Mouse (Mus musculus) embryonic stem cell, embryonic (primary cell): ENCODE data around the gene Cyp17a1.

Source experiments
- CTCF ChIA-PET, 4 experiments: fragments of 300-600 bp in 2 of 4; fragments of 350-600 bp in 2 of 4; sonication (Branson Sonifier 250); formaldehyde crosslinking; loops; one replicate each; lab custom pipeline; 2022; ENCODE audit warnings: inconsistent platforms in 2 of 4; lab: Charles Lee
- POLR2A ChIA-PET, 4 experiments: fragments of 300-600 bp in 2 of 4; fragments of 350-600 bp in 2 of 4; sonication (Branson Sonifier 250); formaldehyde crosslinking; loops; one replicate each; lab custom pipeline; 2022; ENCODE audit warnings: antibody characterized with exemption in 4 of 4, inconsistent platforms in 1 of 4; lab: Charles Lee

Gene Cyp17a1

GRCm38 (mm10) chr19:46656151-46656840, 16.7 kb downstream of the Cyp17a1 start:
- ChIA-PET CTCF (interaction anchor here in 3 of 4 experiments (0.5 to 0.8 kb wide), 6 partner anchors 24 to 259 kb away, joined by 3 to 6 read pairs (median 3); partner anchors contain the start of gene Sufu (in 1 of the 3)), POLR2A (interaction anchor here in 3 of 4 experiments (0.6 to 2.2 kb wide), 16 partner anchors 9 to 690 kb away, joined by 3 to 13 read pairs (median 4); partner anchors contain the start of genes Ina (in 1 of the 3), Nt5c2 (in 1 of the 3) and Taf5 (in 1 of the 3))

DNA sequence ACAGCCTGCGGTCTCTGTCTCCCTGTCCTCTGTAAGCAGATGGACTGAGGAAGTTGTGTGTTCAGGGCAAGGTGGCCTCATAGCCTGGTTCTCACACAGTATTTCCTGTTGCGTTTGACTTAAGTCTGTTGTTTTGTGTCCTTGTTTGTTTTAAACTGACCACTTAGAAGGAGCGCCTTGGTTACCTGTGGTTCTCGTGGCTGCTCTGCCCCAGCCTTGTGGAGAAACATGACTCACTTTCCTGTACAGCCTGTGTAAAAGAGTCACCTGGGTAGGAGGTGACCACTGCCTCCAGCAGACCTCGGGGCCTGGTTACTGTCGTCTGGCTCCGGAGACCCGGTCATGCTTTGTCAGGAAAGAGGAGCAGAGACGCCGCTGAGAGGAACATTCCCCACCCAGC, 17.3 kb downstream of the Cyp17a1 start:
- POLR2A ChIA-PET = interaction anchor here in 2 of 4 experiments (1.0 to 2.9 kb wide), 3 partner anchors 11 to 145 kb away, joined by 3 to 18 read pairs (median 17); no protein-coding TSS in a partner anchor
- CTCF ChIA-PET = interaction anchor here in 1 of 4 experiments (1.5 kb wide), 1 partner anchor 9 kb away, joined by 3 read pairs; no protein-coding TSS in a partner anchor

DNA sequence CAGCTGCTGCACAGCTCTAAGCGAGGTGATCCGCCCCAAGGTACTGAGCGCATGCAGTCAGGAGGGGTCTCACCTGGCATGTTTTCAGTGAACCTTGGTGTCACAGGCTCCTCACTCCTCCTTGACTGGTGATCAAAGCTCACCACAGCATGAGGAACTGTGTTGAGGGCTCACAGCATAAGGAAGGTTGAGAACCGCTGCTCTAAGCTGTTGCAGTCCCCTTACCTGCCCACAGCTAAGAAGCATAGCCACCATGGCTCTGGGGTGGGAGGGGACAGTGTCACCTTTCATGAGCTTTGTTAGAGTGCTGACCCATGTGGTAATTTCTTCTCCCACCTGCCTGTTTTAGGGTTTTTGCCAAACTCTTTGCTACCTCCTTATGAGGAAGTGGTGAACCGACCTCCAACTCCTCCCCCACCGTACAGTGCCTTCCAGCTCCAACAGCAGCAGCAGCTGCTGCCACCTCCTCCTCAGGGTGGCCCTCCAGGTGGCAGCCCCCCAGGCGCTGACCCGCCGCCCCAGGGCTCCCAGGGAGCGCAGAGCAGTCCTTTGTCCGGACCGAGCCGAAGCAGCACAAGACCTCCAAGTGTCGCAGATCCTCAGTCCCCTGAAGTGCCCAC, 19.2 kb downstream of the Cyp17a1 start:
- ChIA-PET POLR2A (interaction anchor here in 3 of 4 experiments (0.6 to 2.9 kb wide), 11 partner anchors 9 to 328 kb away, joined by 3 to 18 read pairs (median 3); partner anchors contain the start of gene Cnnm2 (in 1 of the 3)), CTCF (interaction anchor here in 3 of 4 experiments (0.8 to 1.2 kb wide), 5 partner anchors 11 to 124 kb away, joined by 3 to 5 read pairs (median 3); no protein-coding TSS in a partner anchor)

GRCm38 (mm10) chr19:46653188-46653587, 19.8 kb downstream of the Cyp17a1 start:
- ChIA-PET CTCF (interaction anchor here in 2 of 4 experiments (0.8 to 1.2 kb wide), 3 partner anchors 11 to 124 kb away, joined by 3 to 5 read pairs (median 3); no protein-coding TSS in a partner anchor), POLR2A (interaction anchor here in 2 of 4 experiments (0.6 to 2.9 kb wide), 6 partner anchors 8 to 328 kb away, joined by 3 to 18 read pairs (median 4); no protein-coding TSS in a partner anchor)

DNA sequence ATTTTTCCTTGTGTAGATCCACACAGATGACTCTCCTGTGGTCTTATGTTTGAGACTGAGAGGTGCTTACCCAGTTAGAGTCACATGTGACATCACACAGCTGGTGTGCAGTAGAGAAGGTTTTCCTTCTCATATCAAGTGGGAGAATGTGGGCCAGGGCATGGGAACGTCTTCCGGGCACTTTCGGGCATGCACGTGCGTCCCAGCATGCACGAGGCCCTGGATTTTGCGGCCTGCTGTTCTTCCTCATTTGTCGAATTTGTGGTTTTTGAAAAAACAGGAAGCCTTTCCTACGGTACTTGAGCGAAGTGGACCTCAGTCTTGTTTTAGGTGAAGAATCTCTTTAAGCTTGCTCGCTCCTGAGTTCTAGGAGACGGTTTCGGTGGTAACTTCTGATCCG, 24.4 kb downstream of the Cyp17a1 start:
- ChIA-PET CTCF (no interaction called here), POLR2A (interaction anchor here in 2 of 4 experiments (0.6 to 1.2 kb wide), 3 partner anchors 27 to 153 kb away, joined by 3 to 4 read pairs (median 3); no protein-coding TSS in a partner anchor)

DNA sequence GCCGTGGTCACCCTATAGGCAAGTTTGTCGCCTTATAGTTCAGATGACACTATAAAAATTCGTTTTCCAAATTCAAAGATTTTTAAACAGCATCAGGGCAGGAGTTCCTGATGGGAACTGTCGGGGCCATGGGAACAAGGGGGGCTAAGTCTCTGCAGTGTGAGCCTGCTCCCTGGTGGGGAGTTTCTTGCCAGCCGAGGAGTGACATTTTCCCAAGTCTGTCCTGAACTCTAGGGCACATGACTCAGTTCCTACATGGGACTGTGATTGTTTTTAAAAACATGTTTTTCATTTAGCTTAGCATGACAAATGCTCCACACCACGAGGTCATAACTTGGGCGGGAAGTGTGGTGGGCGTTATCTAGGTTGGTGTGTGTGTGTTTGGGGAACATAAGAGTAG, 25.1 kb downstream of the Cyp17a1 start:
- ChIA-PET POLR2A (no interaction called here), CTCF (no interaction called here)

GRCm38 (mm10) chr19:46647254-46647653, 25.7 kb downstream of the Cyp17a1 start:
- ChIA-PET CTCF (interaction anchor here in 1 of 4 experiments (1.2 kb wide), 1 partner anchor 251 kb away, joined by 4 read pairs; the partner anchor contains the start of gene Sufu), POLR2A (interaction anchor here in 1 of 4 experiments (1.5 kb wide), 1 partner anchor 146 kb away, joined by 4 read pairs; no protein-coding TSS in a partner anchor)

GRCm38 (mm10) chr19:46646041-46646481, 26.9 kb downstream of the Cyp17a1 start:
- CTCF ChIA-PET = interaction anchor here in 2 of 4 experiments (1.1 to 2.3 kb wide), 3 partner anchors 9 to 250 kb away, joined by 3 to 11 read pairs (median 4); partner anchors contain the start of gene Sufu (in 1 of the 2)

GRCm38 (mm10) chr19:46644793-46645602, 28.0 kb downstream of the Cyp17a1 start:
- ChIA-PET CTCF (interaction anchor here in 3 of 4 experiments (0.5 to 2.3 kb wide), 12 partner anchors 12 to 248 kb away, joined by 3 to 11 read pairs (median 4); partner anchors contain the start of gene Sufu (in 1 of the 3)), POLR2A (interaction anchor here in 3 of 4 experiments (0.6 to 2.5 kb wide), 24 partner anchors 9 to 267 kb away, joined by 3 to 18 read pairs (median 4); partner anchors contain the start of genes Arl3 (in 1 of the 3), Sfxn2 (in 1 of the 3) and Wbp1l (in 1 of the 3))

More at GRCm38 (mm10) chr19:46646041-46646481, 26.9 kb downstream of the Cyp17a1 start:
- POLR2A ChIA-PET = interaction anchor here in 3 of 4 experiments (0.6 to 2.5 kb wide), 9 partner anchors 8 to 145 kb away, joined by 3 to 17 read pairs (median 5); partner anchors contain the start of gene Wbp1l (in 1 of the 3)

DNA sequence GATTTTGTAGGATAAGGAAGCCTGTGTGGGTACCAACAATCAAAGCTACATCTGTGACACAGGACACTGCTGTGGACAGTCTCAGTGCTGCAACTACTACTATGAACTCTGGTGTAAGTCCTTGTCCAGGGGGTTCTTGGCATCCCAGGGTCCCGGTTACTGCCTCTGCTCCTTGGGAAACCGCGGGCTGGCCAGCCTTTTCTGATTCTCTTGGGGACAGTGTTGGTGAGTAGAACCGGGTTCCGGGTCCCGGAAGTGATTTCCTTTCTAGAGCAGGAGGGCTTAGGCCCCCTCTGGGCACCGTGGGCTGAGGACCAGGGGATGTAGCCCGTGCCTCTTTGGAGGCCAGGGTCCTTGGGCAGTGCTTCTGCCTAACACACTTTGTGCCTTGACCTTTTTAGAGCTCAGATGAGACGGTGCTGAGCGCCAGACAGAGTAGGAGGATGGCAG, 28.6 kb downstream of the Cyp17a1 start:
- CTCF ChIA-PET = interaction anchor here in 3 of 4 experiments (0.5 to 2.3 kb wide), 8 partner anchors 13 to 209 kb away, joined by 3 to 11 read pairs (median 4); no protein-coding TSS in a partner anchor
- POLR2A ChIA-PET = interaction anchor here in 3 of 4 experiments (0.6 to 2.5 kb wide), 17 partner anchors 10 to 268 kb away, joined by 3 to 18 read pairs (median 4); partner anchors contain the start of gene Wbp1l (in 1 of the 3)

DNA sequence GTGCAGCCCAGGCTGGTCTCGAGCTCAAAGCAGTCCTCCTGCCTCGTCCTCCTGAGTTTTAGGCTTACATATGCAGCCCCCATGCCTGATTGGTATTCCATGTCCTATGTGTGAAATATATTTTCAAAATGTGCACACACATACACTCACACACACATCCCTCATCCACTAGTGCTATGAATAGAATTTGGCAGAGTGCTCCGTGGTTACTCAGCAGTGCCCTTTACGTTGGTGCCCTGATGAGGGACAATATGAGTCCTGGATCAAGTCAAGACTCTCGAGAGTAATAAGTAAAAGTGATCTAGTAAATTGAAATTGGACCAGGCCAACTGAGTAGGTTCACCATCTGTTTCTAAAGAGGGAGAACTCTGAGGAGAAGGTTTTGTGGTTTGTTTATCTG, 29.7 kb downstream of the Cyp17a1 start:
- CTCF ChIA-PET = interaction anchor here in 2 of 4 experiments (0.5 to 2.0 kb wide), 5 partner anchors 36 to 336 kb away, joined by 3 to 8 read pairs (median 3); no protein-coding TSS in a partner anchor
- POLR2A ChIA-PET = interaction anchor here in 2 of 4 experiments (0.6 to 2.7 kb wide), 5 partner anchors 11 to 226 kb away, joined by 4 to 17 read pairs (median 8); no protein-coding TSS in a partner anchor

- CTCF ChIA-PET = interaction anchor here in 3 of 4 experiments (0.5 to 2.0 kb wide), 11 partner anchors 10 to 234 kb away, joined by 3 to 9 read pairs (median 4); no protein-coding TSS in a partner anchor
Observed at GRCm38 (mm10) chr19:46642136-46642753, 30.7 kb downstream of the Cyp17a1 start.

DNA sequence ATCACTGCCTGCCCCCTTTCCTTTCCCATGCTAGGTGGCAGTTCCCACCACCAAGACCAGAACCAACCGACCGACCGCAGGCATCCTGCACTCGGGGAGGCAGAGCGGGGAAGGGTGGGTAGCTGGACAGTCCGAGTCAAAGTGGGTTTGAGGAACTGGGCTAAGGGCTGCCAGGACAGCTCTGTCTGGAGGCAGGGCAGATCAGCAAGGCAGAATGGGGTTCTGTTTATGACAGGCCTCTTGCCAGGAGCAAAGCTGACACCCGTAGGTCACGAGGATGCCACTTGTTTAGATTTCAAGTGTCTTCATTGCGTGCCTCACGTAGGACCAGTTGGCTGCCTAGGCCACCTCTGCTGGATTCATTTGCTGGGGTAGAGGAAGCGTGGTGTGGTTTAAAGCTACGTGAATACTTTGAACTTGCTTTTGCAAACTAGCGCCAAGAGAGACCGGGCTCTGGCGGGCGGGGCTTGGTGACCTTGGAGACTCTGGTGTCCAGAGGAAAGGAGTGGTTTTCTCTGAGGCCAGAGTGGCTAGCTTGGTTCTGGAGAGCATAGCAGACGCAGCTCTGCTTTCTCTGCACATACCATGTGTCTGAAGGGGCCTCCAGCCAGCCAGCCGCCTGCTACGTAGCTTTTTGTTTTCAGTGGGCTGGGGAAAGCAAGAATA, 31.4 kb downstream of the Cyp17a1 start:
- POLR2A ChIA-PET = interaction anchor here in 3 of 4 experiments (0.5 to 2.7 kb wide), 22 partner anchors 8 to 54 kb away, joined by 3 to 16 read pairs (median 4); partner anchors contain the start of gene Wbp1l (in 1 of the 3)
- CTCF ChIA-PET = interaction anchor here in 3 of 4 experiments (0.6 to 2.0 kb wide), 11 partner anchors 9 to 554 kb away, joined by 3 to 9 read pairs (median 4); no protein-coding TSS in a partner anchor

More at GRCm38 (mm10) chr19:46642136-46642753, 30.7 kb downstream of the Cyp17a1 start:
- POLR2A ChIA-PET = interaction anchor here in 3 of 4 experiments (0.6 to 2.7 kb wide), 22 partner anchors 9 to 143 kb away, joined by 3 to 16 read pairs (median 4); partner anchors contain the start of gene Wbp1l (in 1 of the 3)

GRCm38 (mm10) chr19:46640780-46641179, 32.2 kb downstream of the Cyp17a1 start:
- POLR2A ChIA-PET = interaction anchor here in 3 of 4 experiments (1.2 to 2.7 kb wide), 10 partner anchors 8 to 42 kb away, joined by 3 to 16 read pairs (median 6); partner anchors contain the start of gene Wbp1l (in 1 of the 3)
- CTCF ChIA-PET = interaction anchor here in 1 of 4 experiments (1.1 to 1.5 kb wide), 2 partner anchors 17 to 53 kb away, joined by 4 read pairs; no protein-coding TSS in a partner anchor

DNA sequence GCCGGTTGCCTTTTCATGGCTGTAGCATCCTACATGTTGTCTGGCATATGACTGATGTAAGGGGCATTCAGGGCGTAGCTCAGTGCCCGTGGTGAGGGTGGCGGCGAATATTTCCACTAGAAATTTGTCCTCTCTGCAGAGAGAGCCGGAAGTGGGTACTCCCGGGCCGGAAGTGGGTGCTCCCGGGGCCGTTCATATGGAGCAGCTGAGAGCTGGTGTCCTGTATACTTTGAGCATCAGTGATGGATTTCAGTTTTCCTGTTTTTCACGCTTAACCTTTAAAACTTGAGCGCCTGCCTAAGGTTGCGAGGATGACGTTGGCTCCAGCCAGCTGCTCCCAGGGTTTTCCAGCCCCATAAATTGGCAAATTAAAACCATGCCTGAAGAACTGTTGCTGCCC, 33.5 kb downstream of the Cyp17a1 start:
- ChIA-PET POLR2A (interaction anchor here in 2 of 4 experiments (1.0 to 1.6 kb wide), 4 partner anchors 9 to 27 kb away, joined by 3 to 4 read pairs (median 3); no protein-coding TSS in a partner anchor), CTCF (no interaction called here)
